ENCODE assay signal across 16 mouse cellular contexts in genomic region chr3:38331169-38331568, GRCm38 (mm10).
DNase-seq lines count a peak whose midpoint lies in the region; ATAC-seq lines count a peak whose summit lies in the region.
"Had no signal": no experiment of that assay in that cellular context is flagged by ENCODE, and none has a peak within 500 bp of the region (broad histone marks: within the 10 kb centered on the region; RNA-seq: fewer than 3 reads in every experiment).

No protein-coding gene starts in this region.

- peak; percentile 72 for ATAC-seq in forebrain, embryonic 16.5 days
- ATAC-seq in forebrain, embryonic 12.5 days (ENCODE audit: low FRiP score), result no peak
- ATAC-seq in midbrain, embryonic 11.5 days (ENCODE audit: low FRiP score), result no peak
- no peak for ATAC-seq in midbrain, embryonic 16.5 days
- ATAC-seq: forebrain, embryonic 14.5 days had no signal

- no peaks in the 10 kb centered on the region for H3K27me3 ChIP-seq in forebrain, embryonic 16.5 days (replicated peaks; ENCODE audit: control insufficient read depth, insufficient read depth, low read length)
- no peaks in the 10 kb centered on the region for H3K27me3 ChIP-seq in forebrain, embryonic 12.5 days
- H3K27me3 ChIP-seq in midbrain, embryonic 11.5 days (ENCODE audit: control insufficient read depth, insufficient read depth, low read length), result no peaks in the 10 kb centered on the region
- H3K27me3 ChIP-seq in midbrain, embryonic 16.5 days (ENCODE audit: control insufficient read depth, insufficient read depth, low read depth, low read length), result no peaks in the 10 kb centered on the region
- H3K27me3 ChIP-seq: embryonic facial prominence, embryonic 12.5 days had no signal

- H3K36me3 ChIP-seq in forebrain, embryonic 16.5 days (ENCODE audit: control insufficient read depth, insufficient read depth), result no peaks in the 10 kb centered on the region
- H3K36me3 ChIP-seq in forebrain, embryonic 12.5 days (replicated peaks), result no peaks in the 10 kb centered on the region
- no peaks in the 10 kb centered on the region for H3K36me3 ChIP-seq in midbrain, embryonic 11.5 days (ENCODE audit: control insufficient read depth, insufficient read depth, low read length)
- H3K36me3 ChIP-seq in midbrain, embryonic 16.5 days (ENCODE audit: control insufficient read depth, insufficient read depth, low read length), result no peaks in the 10 kb centered on the region
- H3K36me3 ChIP-seq: embryonic facial prominence, embryonic 10.5 days; embryonic facial prominence, embryonic 12.5 days had no signal

- H3K9ac ChIP-seq in forebrain, embryonic 16.5 days (replicated peaks; ENCODE audit: low read depth, low read length), result no peak overlapping the region
- H3K9ac ChIP-seq in forebrain, embryonic 12.5 days, result no peak overlapping the region
- H3K9ac ChIP-seq in midbrain, embryonic 11.5 days (ENCODE audit: low read length), result no peak overlapping the region
- no peak overlapping the region for H3K9ac ChIP-seq in midbrain, embryonic 16.5 days (ENCODE audit: low read depth, low read length)
- H3K9ac ChIP-seq: embryonic facial prominence, embryonic 12.5 days had no signal

- peak; percentile 10 for DNase-seq in midbrain, embryonic 11.5 days (ENCODE audit: low spot score, missing footprints)
- DNase-seq in left cerebral cortex, adult 11 months (ENCODE audit: low spot score), result no peak
- DNase-seq: adrenal gland, adult 2 months; adrenal gland, postnatal 10 days; adrenal gland, postnatal 25 days; cerebellum, adult 11-12 months; cerebellum, adult 2 months; cerebellum, adult 9-10 months; cerebellum, postnatal 10 days; cerebellum, postnatal 25 days had no signal

- peaks cover 10% of the 10 kb centered on the region; the same call in 1 of the 2 replicates for H3K4me1 ChIP-seq in forebrain, embryonic 16.5 days (replicated peaks; ENCODE audit: control insufficient read depth, insufficient read depth, low read length)
- no peaks in the 10 kb centered on the region for H3K4me1 ChIP-seq in forebrain, embryonic 12.5 days
- no peaks in the 10 kb centered on the region for H3K4me1 ChIP-seq in midbrain, embryonic 11.5 days (ENCODE audit: control insufficient read depth, insufficient read depth, low read length)
- no peaks in the 10 kb centered on the region for H3K4me1 ChIP-seq in midbrain, embryonic 16.5 days (ENCODE audit: control insufficient read depth, insufficient read depth, low read length)
- H3K4me1 ChIP-seq: embryonic facial prominence, embryonic 10.5 days; embryonic facial prominence, embryonic 12.5 days had no signal

- H3K27ac ChIP-seq in forebrain, embryonic 16.5 days (ENCODE audit: low read length), result peak overlapping the region; percentile 69
- H3K27ac ChIP-seq in forebrain, embryonic 12.5 days, result no peak overlapping the region
- H3K27ac ChIP-seq in midbrain, embryonic 11.5 days (ENCODE audit: low read depth, low read length), result no peak overlapping the region
- no peak overlapping the region for H3K27ac ChIP-seq in midbrain, embryonic 16.5 days (ENCODE audit: low read length)
- H3K27ac ChIP-seq: embryonic facial prominence, embryonic 10.5 days; embryonic facial prominence, embryonic 12.5 days had no signal

- H3K4me2 ChIP-seq in forebrain, embryonic 16.5 days (ENCODE audit: low read length), result no peak overlapping the region
- H3K4me2 ChIP-seq in forebrain, embryonic 12.5 days, result no peak overlapping the region
- no peak overlapping the region for H3K4me2 ChIP-seq in midbrain, embryonic 11.5 days
- no peak overlapping the region for H3K4me2 ChIP-seq in midbrain, embryonic 16.5 days (ENCODE audit: low read length)
- H3K4me2 ChIP-seq: embryonic facial prominence, embryonic 12.5 days had no signal

- no peaks in the 10 kb centered on the region for H3K9me3 ChIP-seq in forebrain, embryonic 16.5 days (ENCODE audit: control insufficient read depth, low read length)
- no peaks in the 10 kb centered on the region for H3K9me3 ChIP-seq in forebrain, embryonic 12.5 days
- H3K9me3 ChIP-seq in midbrain, embryonic 11.5 days (ENCODE audit: control insufficient read depth, low read length), result no peaks in the 10 kb centered on the region
- H3K9me3 ChIP-seq in midbrain, embryonic 16.5 days (replicated peaks; ENCODE audit: control insufficient read depth, low read length, poor library complexity, severe bottlenecking), result no peaks in the 10 kb centered on the region
- H3K9me3 ChIP-seq: embryonic facial prominence, embryonic 10.5 days; embryonic facial prominence, embryonic 12.5 days had no signal

- H3K4me3 ChIP-seq in forebrain, embryonic 16.5 days (replicated peaks; ENCODE audit: low read length), result no peak overlapping the region
- H3K4me3 ChIP-seq in forebrain, embryonic 12.5 days (replicated peaks), result no peak overlapping the region
- no peak overlapping the region for H3K4me3 ChIP-seq in midbrain, embryonic 11.5 days (ENCODE audit: low read depth, low read length)
- H3K4me3 ChIP-seq in midbrain, embryonic 16.5 days (ENCODE audit: low read depth, low read length), result no peak overlapping the region
- H3K4me3 ChIP-seq: embryonic facial prominence, embryonic 10.5 days; embryonic facial prominence, embryonic 12.5 days had no signal
